Comparison of ENCODE assay signal across 27 mouse cellular contexts in the genomic region with DNA sequence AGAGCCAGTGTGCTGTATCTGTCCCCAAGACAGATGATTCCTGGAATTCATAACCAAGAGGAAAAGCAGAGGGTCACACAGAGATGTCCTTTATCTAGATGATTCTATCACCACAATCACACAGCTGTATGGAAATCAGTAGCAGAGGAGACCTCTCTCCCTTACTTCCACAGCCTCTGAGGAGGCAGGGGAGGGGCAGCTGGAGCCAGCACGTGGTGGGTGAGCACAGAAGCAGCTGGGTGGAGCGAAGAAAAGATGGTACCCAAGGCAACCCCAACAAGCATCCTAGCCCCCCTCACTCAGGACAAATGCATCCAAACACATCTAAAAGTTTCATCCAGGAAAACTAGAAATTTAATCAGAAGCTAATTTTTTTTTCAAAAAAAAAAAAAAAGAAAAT.
DNase-seq lines count a peak whose midpoint lies in the region; ATAC-seq and TF ChIP-seq lines count a peak whose summit lies in the region.
"Had no signal": no experiment of that assay in that cellular context is flagged by ENCODE, and none has a peak within 500 bp of the region (broad histone marks: within the 10 kb centered on the region; RNA-seq: fewer than 3 reads in every experiment).

No protein-coding gene starts in this region.

- no peaks in the 10 kb centered on the region for H3K27me3 ChIP-seq in forebrain, embryonic 13.5 days
- no peaks in the 10 kb centered on the region for H3K27me3 ChIP-seq in forebrain, embryonic 11.5 days (ENCODE audit: control insufficient read depth, insufficient read depth, low read length)
- no peaks in the 10 kb centered on the region for H3K27me3 ChIP-seq in midbrain, embryonic 11.5 days (ENCODE audit: control insufficient read depth, insufficient read depth, low read length)
- H3K27me3 ChIP-seq in midbrain, postnatal 0 days (ENCODE audit: insufficient read depth, low read length), result no peaks in the 10 kb centered on the region
- no peaks in the 10 kb centered on the region for H3K27me3 ChIP-seq in neural tube, embryonic 12.5 days (replicated peaks)
- no peaks in the 10 kb centered on the region for H3K27me3 ChIP-seq in neural tube, embryonic 15.5 days (replicated peaks)
- H3K27me3 ChIP-seq: CH12.LX; embryonic facial prominence, embryonic 12.5 days; embryonic facial prominence, embryonic 15.5 days; hindbrain, embryonic 15.5 days; Patski had no signal

- no peak overlapping the region for H3K4me3 ChIP-seq in forebrain, embryonic 13.5 days
- H3K4me3 ChIP-seq in forebrain, embryonic 11.5 days (ENCODE audit: low read depth, low read length), result no peak overlapping the region
- H3K4me3 ChIP-seq in midbrain, embryonic 11.5 days (ENCODE audit: low read depth, low read length), result no peak overlapping the region
- no peak overlapping the region for H3K4me3 ChIP-seq in midbrain, postnatal 0 days (ENCODE audit: low read depth, low read length)
- H3K4me3 ChIP-seq in neural tube, embryonic 12.5 days, result no peak overlapping the region
- H3K4me3 ChIP-seq in neural tube, embryonic 15.5 days (replicated peaks), result no peak overlapping the region
- H3K4me3 ChIP-seq: embryonic facial prominence, embryonic 12.5 days; embryonic facial prominence, embryonic 15.5 days; gastrocnemius, adult 2 months; hindbrain, embryonic 10.5 days; hindbrain, embryonic 15.5 days had no signal

- DNase-seq in forebrain, embryonic 11.5 days (ENCODE audit: low spot score), result no peak
- no peak for DNase-seq in midbrain, embryonic 11.5 days (ENCODE audit: low spot score, missing footprints)
- no peak for DNase-seq in midbrain, postnatal 0 days (ENCODE audit: low spot score)
- no peak for DNase-seq in urinary bladder, postnatal 14 days (ENCODE audit: low spot score)
- DNase-seq: adrenal gland, postnatal 10 days; adrenal gland, postnatal 36 days; B cell, adult 2 months; cerebellum, adult 11 months; cerebellum, adult 2 months; cerebellum, adult 9-11 months; cerebellum, postnatal 25 days; gastrocnemius, adult 2 months; gastrocnemius, postnatal 14 days; heart, adult 11 months; heart, postnatal 36 days had no signal

- 48% methylated on average over 2 of the region's 2 CpGs for WGBS in forebrain, embryonic 13.5 days
- 59% methylated on average over 2 of the region's 2 CpGs for WGBS in forebrain, embryonic 11.5 days
- 59% methylated on average over 2 of the region's 2 CpGs for WGBS in midbrain, embryonic 11.5 days
- 35% methylated on average over 2 of the region's 2 CpGs for WGBS in midbrain, postnatal 0 days
- 50% methylated on average over 2 of the region's 2 CpGs for WGBS in neural tube, embryonic 12.5 days
- WGBS in neural tube, embryonic 15.5 days, result 34% methylated on average over 2 of the region's 2 CpGs

- no peak overlapping the region for H3K27ac ChIP-seq in forebrain, embryonic 13.5 days
- no peak overlapping the region for H3K27ac ChIP-seq in forebrain, embryonic 11.5 days (ENCODE audit: low read depth, low read length)
- H3K27ac ChIP-seq in midbrain, embryonic 11.5 days (ENCODE audit: low read depth, low read length), result no peak overlapping the region
- no peak overlapping the region for H3K27ac ChIP-seq in midbrain, postnatal 0 days (ENCODE audit: low read depth, low read length)
- no peak overlapping the region for H3K27ac ChIP-seq in neural tube, embryonic 12.5 days
- H3K27ac ChIP-seq in neural tube, embryonic 15.5 days (replicated peaks), result no peak overlapping the region
- H3K27ac ChIP-seq: embryonic facial prominence, embryonic 12.5 days; embryonic facial prominence, embryonic 15.5 days; gastrocnemius, adult 2 months; hindbrain, embryonic 10.5 days; hindbrain, embryonic 15.5 days had no signal

- no peak for TF ChIP-seq CTCF in midbrain, postnatal 0 days (IDR thresholded peaks at IDR 0.05)

- no peak overlapping the region for H3K9ac ChIP-seq in forebrain, embryonic 13.5 days
- H3K9ac ChIP-seq in forebrain, embryonic 11.5 days (ENCODE audit: low read length), result no peak overlapping the region
- no peak overlapping the region for H3K9ac ChIP-seq in midbrain, embryonic 11.5 days (ENCODE audit: low read length)
- H3K9ac ChIP-seq in midbrain, postnatal 0 days (replicated peaks; ENCODE audit: low read length, poor library complexity, severe bottlenecking), result no peak overlapping the region
- no peak overlapping the region for H3K9ac ChIP-seq in neural tube, embryonic 12.5 days
- no peak overlapping the region for H3K9ac ChIP-seq in neural tube, embryonic 15.5 days (replicated peaks)
- H3K9ac ChIP-seq: embryonic facial prominence, embryonic 12.5 days; embryonic facial prominence, embryonic 15.5 days; hindbrain, embryonic 15.5 days had no signal

- no peaks in the 10 kb centered on the region for H3K9me3 ChIP-seq in forebrain, embryonic 13.5 days (replicated peaks)
- H3K9me3 ChIP-seq in forebrain, embryonic 11.5 days (ENCODE audit: control insufficient read depth, low read length), result no peaks in the 10 kb centered on the region
- no peaks in the 10 kb centered on the region for H3K9me3 ChIP-seq in midbrain, embryonic 11.5 days (ENCODE audit: control insufficient read depth, low read length)
- no peaks in the 10 kb centered on the region for H3K9me3 ChIP-seq in midbrain, postnatal 0 days (ENCODE audit: low read length)
- H3K9me3 ChIP-seq in neural tube, embryonic 12.5 days, result no peaks in the 10 kb centered on the region
- H3K9me3 ChIP-seq in neural tube, embryonic 15.5 days (replicated peaks), result no peaks in the 10 kb centered on the region
- H3K9me3 ChIP-seq: embryonic facial prominence, embryonic 12.5 days; embryonic facial prominence, embryonic 15.5 days; G1E; hindbrain, embryonic 10.5 days; hindbrain, embryonic 15.5 days had no signal

- H3K4me1 ChIP-seq in forebrain, embryonic 13.5 days, result 0 out of 2 replicates have a peak, but pooled peaks cover 4% of the 10 kb centered on the region
- H3K4me1 ChIP-seq in forebrain, embryonic 11.5 days (replicated peaks; ENCODE audit: control insufficient read depth, insufficient read depth, low read length), result no peaks in the 10 kb centered on the region
- H3K4me1 ChIP-seq in midbrain, embryonic 11.5 days (ENCODE audit: control insufficient read depth, insufficient read depth, low read length), result no peaks in the 10 kb centered on the region
- H3K4me1 ChIP-seq in midbrain, postnatal 0 days (ENCODE audit: insufficient read depth, low read length), result no peaks in the 10 kb centered on the region
- H3K4me1 ChIP-seq in neural tube, embryonic 12.5 days, result no peaks in the 10 kb centered on the region
- no peaks in the 10 kb centered on the region for H3K4me1 ChIP-seq in neural tube, embryonic 15.5 days
- H3K4me1 ChIP-seq: embryonic facial prominence, embryonic 12.5 days; embryonic facial prominence, embryonic 15.5 days; hindbrain, embryonic 10.5 days; hindbrain, embryonic 15.5 days had no signal

- peak; percentile 71; the same call in 1 of the 2 replicates for ATAC-seq in forebrain, embryonic 13.5 days
- ATAC-seq in forebrain, embryonic 11.5 days (replicated peaks; ENCODE audit: low FRiP score), result no peak
- peak; percentile 75 for ATAC-seq in midbrain, embryonic 11.5 days (ENCODE audit: low FRiP score)
- ATAC-seq in midbrain, postnatal 0 days (ENCODE audit: low FRiP score), result no peak
- peak; percentile 71 for ATAC-seq in neural tube, embryonic 12.5 days (ENCODE audit: low FRiP score, low read depth)
- no peak for ATAC-seq in neural tube, embryonic 15.5 days (ENCODE audit: low FRiP score)
- ATAC-seq: intestine, postnatal 0 days; Patski had no signal

- H3K4me2 ChIP-seq in forebrain, embryonic 13.5 days, result no peak overlapping the region
- H3K4me2 ChIP-seq in forebrain, embryonic 11.5 days (ENCODE audit: low read depth, low read length, severe bottlenecking), result no peak overlapping the region
- no peak overlapping the region for H3K4me2 ChIP-seq in midbrain, embryonic 11.5 days
- H3K4me2 ChIP-seq in midbrain, postnatal 0 days (ENCODE audit: low read depth, low read length, poor library complexity, severe bottlenecking), result no peak overlapping the region
- H3K4me2 ChIP-seq in neural tube, embryonic 12.5 days (replicated peaks), result no peak overlapping the region
- H3K4me2 ChIP-seq in neural tube, embryonic 15.5 days, result no peak overlapping the region
- H3K4me2 ChIP-seq: embryonic facial prominence, embryonic 12.5 days; embryonic facial prominence, embryonic 15.5 days; heart, embryonic 11.5 days; hindbrain, embryonic 15.5 days had no signal

- H3K36me3 ChIP-seq in forebrain, embryonic 13.5 days (ENCODE audit: poor library complexity, severe bottlenecking), result no peaks in the 10 kb centered on the region
- no peaks in the 10 kb centered on the region for H3K36me3 ChIP-seq in forebrain, embryonic 11.5 days (ENCODE audit: control insufficient read depth, insufficient read depth, low read length)
- no peaks in the 10 kb centered on the region for H3K36me3 ChIP-seq in midbrain, embryonic 11.5 days (ENCODE audit: control insufficient read depth, insufficient read depth, low read length)
- H3K36me3 ChIP-seq in midbrain, postnatal 0 days (ENCODE audit: insufficient read depth, low read length), result no peaks in the 10 kb centered on the region
- no peaks in the 10 kb centered on the region for H3K36me3 ChIP-seq in neural tube, embryonic 12.5 days
- no peaks in the 10 kb centered on the region for H3K36me3 ChIP-seq in neural tube, embryonic 15.5 days
- H3K36me3 ChIP-seq: G1E; hindbrain, embryonic 10.5 days; hindbrain, embryonic 15.5 days had no signal

Comparison
In these comparisons a context has a peak if more than half of its experiments do, and no peak if none do; other contexts are left out.
1. ATAC-seq: peak in forebrain, embryonic 13.5 days (single experiment), midbrain, embryonic 11.5 days (single experiment) and neural tube, embryonic 12.5 days (single experiment); none in forebrain, embryonic 11.5 days (single experiment), midbrain, postnatal 0 days (single experiment) and neural tube, embryonic 15.5 days (single experiment).